Mouse (Mus musculus) embryonic fibroblast, embryonic 13.5 days (primary cell): ENCODE measurements at regions not wholly inside any gene's neighbourhood (a gene's known extent, or its start where the extent isn't known, plus 50 kb on each side); places are given as distances from the start of the nearest gene placed in this dataset.

ENCODE experiments used
- CTCF ChIP-seq: IDR thresholded peaks from 2 replicates; pipeline ENCODE4 v1.5.1; 2011; ENCODE audit warnings: mild to moderate bottlenecking, control low read depth, low read length, moderate library complexity, borderline replicate concordance; ENCODE audit not compliant: insufficient read depth
- POLR2A ChIP-seq: IDR thresholded peaks from 2 replicates; pipeline ENCODE4 v1.6.1; 2011; ENCODE audit warnings: low read depth, mild to moderate bottlenecking, control low read depth, low read length, moderate library complexity

DNA sequence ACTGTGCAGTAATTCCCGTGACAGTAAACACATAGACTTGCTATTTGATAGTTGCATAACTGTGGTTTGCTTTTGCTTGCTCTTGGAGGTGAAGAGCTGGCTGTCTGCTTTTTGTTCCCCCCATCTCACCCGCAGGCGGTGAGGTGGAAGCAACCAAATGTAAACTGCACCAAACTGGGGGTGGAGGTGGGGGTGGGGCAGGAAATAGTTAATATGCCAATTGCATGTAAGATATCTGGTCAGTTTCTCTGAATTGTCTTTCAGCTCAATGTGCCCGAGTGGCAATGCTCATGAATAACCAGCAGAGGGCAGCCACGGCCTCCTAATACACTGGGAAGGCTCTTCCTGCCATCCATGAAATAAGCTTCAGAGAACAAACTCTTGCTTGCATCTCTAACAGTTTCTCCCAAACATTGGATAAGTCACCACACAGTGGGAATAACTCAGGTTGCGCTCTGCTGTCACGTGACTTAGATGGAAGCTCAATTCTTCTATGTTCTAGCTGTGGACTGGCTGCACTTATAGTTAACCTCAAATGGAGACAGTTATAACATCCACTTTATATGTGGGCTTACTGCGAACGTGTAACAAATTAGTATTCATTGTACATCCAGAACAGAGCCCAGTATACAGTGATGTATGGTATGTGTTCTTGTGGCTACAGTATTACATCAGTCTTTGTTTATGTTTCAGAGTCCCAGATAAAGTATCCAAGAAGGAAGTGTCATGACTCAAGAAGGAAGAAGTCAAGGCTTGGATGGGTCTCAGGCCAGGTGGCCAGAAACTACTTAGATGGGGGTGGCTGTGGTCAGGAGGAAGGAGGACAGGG is 62.0 kb upstream of the Egflam start:
- TF ChIP-seq CTCF (peak; percentile 65; the same call in 1 of the 2 replicates), POLR2A (no peak)
